Mouse (Mus musculus) liver, embryonic 11.5 days (tissue): ENCODE data around the gene Sdk1. TPM values are rescaled to one million over a fixed set of nuclear protein-coding genes. Genes with fewer than 3 reads are reported as not detected.

ENCODE experiments used
- ATAC-seq: fragments of 200-750 bp; cut with Nextera tagmentation; replicated peaks from 2 replicates; pipeline ENCODE4 v1.8.0; 2017; ENCODE audit warnings: moderate number of reproducible peaks, mild to moderate bottlenecking, moderate TSS enrichment, moderate library complexity; ENCODE audit not compliant: low FRiP score
- DNase-seq: peaks from one replicate; pipeline ENCODE4 v3.0.0-alpha.2; 2017; ENCODE audit warnings: low spot score
- H3K27ac ChIP-seq: fragments of 300-500 bp; sonication (generic); 2 replicates; pipeline ENCODE4 v1.5.1; 2014; ENCODE audit warnings: mild to moderate bottlenecking, low read depth, low read length, control low read depth
- H3K27me3 ChIP-seq: fragments of 300-500 bp; sonication (generic); replicated peaks from 2 replicates; pipeline ENCODE4 v1.6.1; 2014; ENCODE audit warnings: low read length, mixed read lengths; ENCODE audit not compliant: control insufficient read depth, insufficient read depth
- H3K36me3 ChIP-seq: fragments of 300-500 bp; sonication (generic); 2 replicates; pipeline ENCODE4 v1.6.1; 2014; ENCODE audit warnings: mild to moderate bottlenecking, low read length, moderate library complexity, mixed read lengths; ENCODE audit not compliant: control insufficient read depth, insufficient read depth
- H3K4me1 ChIP-seq: fragments of 300-500 bp; sonication (generic); replicated peaks from 2 replicates; pipeline ENCODE4 v1.6.1; 2014; ENCODE audit warnings: low read length, mixed read lengths; ENCODE audit not compliant: control insufficient read depth, insufficient read depth
- H3K4me2 ChIP-seq: fragments of 300-500 bp; sonication (generic); 2 replicates; pipeline ENCODE4 v1.6.1; 2014; ENCODE audit warnings: mild to moderate bottlenecking, control low read depth, moderate library complexity
- H3K4me3 ChIP-seq: fragments of 300-500 bp; sonication (generic); 2 replicates; pipeline ENCODE4 v1.5.1; 2014; ENCODE audit warnings: low read depth, low read length, control low read depth
- H3K9ac ChIP-seq: fragments of 300-500 bp; sonication (generic); 2 replicates; pipeline ENCODE4 v1.6.1; 2014; ENCODE audit warnings: low read depth, low read length, control low read depth
- H3K9me3 ChIP-seq: fragments of 300-500 bp; sonication (generic); 2 replicates; pipeline ENCODE4 v1.6.1; 2016; ENCODE audit warnings: low read length, inconsistent platforms, mixed read lengths; ENCODE audit not compliant: control insufficient read depth
- WGBS: fragments of 180-500 bp; shearing (Covaris S2); extraction: QIAGEN DNeasy Blood & Tissue Kit; methylation state at CpG from one replicate; pipeline ENCODE4 v1.1.7; 2014; 5-methylcytosine and 5-hydroxymethylcytosine counted together
- polyA plus RNA-seq: library from polyadenylated mRNA; unstranded; fragments of >200 nt; fragmentation: Nextera tagmentation; extraction: Ambion mirVana; gene quantifications from 2 replicates; pipeline ENCODE4 v1.2.1, GENCODE M21; 2014

Gene Sdk1
- polyA plus RNA-seq, 1 experiment from 2014 or later: 0.53 TPM

DNA sequence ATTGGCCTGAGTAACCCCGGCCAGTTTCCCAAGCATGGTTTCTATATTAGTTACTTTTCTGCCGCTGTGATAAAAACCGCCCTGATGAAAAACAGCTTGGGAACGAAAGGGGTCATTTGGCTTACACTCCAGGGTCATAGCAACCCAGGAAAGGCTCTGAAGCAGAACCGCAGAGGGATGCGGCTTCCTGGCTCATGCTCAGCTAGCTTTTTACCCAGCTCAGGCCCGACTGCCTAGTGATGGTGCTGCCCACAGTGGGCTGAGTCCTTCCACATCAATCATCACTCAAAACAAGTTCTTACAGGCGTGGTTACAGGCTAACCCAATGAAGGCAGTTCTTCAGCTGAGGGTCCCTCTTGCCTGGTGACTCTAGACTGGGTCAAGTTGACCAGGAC, 988.5 kb downstream of the Sdk1 start:
- ATAC-seq (no peak), DNase-seq (no peak)
- no peak overlapping the region for H3K4me2 ChIP-seq
- no peak overlapping the region for H3K9ac ChIP-seq
- no peaks in the 10 kb centered on the region for H3K36me3 ChIP-seq
- 85% methylated on average over 8 of the region's 8 CpGs for WGBS
- no peak overlapping the region for H3K4me3 ChIP-seq
- no peak overlapping the region for H3K27ac ChIP-seq
- no peaks in the 10 kb centered on the region for H3K9me3 ChIP-seq
- no peaks in the 10 kb centered on the region for H3K27me3 ChIP-seq
- H3K4me1 ChIP-seq: no peaks in the 10 kb centered on the region

DNA sequence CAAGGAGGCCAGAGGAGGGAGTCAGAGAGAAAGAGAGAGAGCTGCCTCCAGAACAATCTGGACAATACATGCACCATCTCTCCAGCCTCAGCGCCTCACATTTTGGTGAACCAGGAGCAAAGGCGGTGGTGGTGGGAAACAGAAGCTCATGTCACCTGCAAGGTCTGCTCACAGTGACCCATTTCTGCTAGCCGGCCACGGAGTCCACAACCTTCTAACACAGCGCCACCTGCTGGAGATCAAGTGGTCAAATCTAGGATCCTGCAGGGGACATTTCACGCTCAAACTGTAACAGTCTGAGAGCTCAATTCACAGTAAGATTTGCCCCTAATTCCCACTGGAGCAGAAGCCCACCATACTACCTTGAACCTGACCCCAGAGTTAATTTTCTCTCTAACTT, 999.0 kb downstream of the Sdk1 start:
- DNase-seq: no peak
- no peak for ATAC-seq
- H3K9me3 ChIP-seq: no peaks in the 10 kb centered on the region
- H3K27me3 ChIP-seq: no peaks in the 10 kb centered on the region
- no peak overlapping the region for H3K4me3 ChIP-seq
- no peak overlapping the region for H3K27ac ChIP-seq
- H3K4me1 ChIP-seq: no peaks in the 10 kb centered on the region
- no peak overlapping the region for H3K9ac ChIP-seq
- no peaks in the 10 kb centered on the region for H3K36me3 ChIP-seq
- WGBS: 86% methylated on average over 6 of the region's 6 CpGs
- no peak overlapping the region for H3K4me2 ChIP-seq

DNA sequence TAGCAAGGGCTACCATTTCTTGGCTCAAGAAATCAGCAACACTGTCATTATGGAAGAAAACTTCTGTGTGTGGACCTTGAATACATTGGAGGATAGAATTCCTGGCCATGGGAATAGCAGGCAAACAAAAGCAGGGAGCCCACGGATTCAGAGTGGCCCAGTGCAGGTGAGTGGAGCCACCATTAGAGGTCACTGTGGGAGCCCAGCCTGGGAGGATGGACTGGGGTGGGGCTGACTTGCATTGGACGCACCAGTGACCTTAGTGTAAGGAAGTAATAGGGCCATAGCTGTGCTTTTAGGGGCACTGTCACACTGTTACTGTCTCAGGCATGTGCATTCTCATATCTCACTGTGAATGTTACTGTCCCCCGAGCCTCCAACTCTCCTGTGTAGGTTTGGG, 1001.3 kb downstream of the Sdk1 start:
- Histone ChIP-seq H3K9me3 (no peaks in the 10 kb centered on the region), H3K36me3 (no peaks in the 10 kb centered on the region), H3K27ac (no peak overlapping the region), H3K4me1 (no peaks in the 10 kb centered on the region), H3K4me2 (no peak overlapping the region), H3K4me3 (no peak overlapping the region), H3K9ac (no peak overlapping the region), H3K27me3 (no peaks in the 10 kb centered on the region)
- WGBS: 36% methylated on average over 3 of the region's 3 CpGs
- ATAC-seq: no peak
- no peak for DNase-seq

DNA sequence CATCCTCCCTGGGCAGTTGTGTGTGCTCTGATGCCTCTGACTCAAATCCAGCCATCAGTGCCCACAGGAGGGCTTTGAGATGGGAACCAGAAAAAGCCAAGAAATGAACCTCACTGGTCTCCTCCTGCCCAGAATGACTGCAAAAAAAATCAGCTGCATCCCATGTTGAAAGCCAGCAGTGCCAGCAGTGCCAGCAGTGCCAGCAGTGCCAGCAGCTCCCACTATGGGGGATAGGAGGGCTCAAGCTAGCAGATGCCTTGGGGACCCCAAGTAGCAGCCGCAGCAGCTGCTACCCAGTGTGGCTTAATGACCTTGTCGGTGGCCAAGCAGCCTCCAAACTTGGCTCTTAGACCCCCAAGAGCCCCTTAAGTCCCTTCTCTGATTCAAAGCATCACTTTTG, 1001.8 kb downstream of the Sdk1 start:
- no peak overlapping the region for H3K4me3 ChIP-seq
- no peaks in the 10 kb centered on the region for H3K9me3 ChIP-seq
- DNase-seq (no peak), ATAC-seq (no peak)
- H3K4me1 ChIP-seq: no peaks in the 10 kb centered on the region
- H3K27me3 ChIP-seq: no peaks in the 10 kb centered on the region
- no peak overlapping the region for H3K9ac ChIP-seq
- 92% methylated on average over 2 of the region's 2 CpGs for WGBS
- H3K27ac ChIP-seq: no peak overlapping the region
- no peak overlapping the region for H3K4me2 ChIP-seq
- H3K36me3 ChIP-seq: no peaks in the 10 kb centered on the region

DNA sequence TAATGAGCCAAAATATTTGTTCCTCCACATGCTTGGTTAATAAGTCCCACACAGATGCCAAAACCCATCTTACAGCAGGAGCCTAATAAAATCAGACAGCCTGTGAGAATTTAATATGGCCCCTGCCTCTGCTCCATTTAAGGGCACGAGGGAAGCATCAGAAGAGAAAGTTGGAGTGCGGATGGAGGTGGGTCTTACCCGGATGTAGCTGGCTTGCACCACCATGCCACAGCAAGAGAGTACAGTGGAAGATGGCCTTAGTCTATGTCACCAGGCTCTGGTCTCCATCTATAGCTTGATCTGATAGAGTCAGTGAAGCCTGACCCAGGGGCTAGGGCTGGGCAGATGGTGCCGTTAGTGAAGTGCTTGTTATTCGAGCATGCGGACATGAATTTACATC, 1014.9 kb downstream of the Sdk1 start:
- WGBS: 74% methylated on average over 6 of the region's 6 CpGs
- H3K9me3 ChIP-seq: no peaks in the 10 kb centered on the region
- H3K36me3 ChIP-seq: no peaks in the 10 kb centered on the region
- no peak for ATAC-seq
- H3K4me2 ChIP-seq: no peak overlapping the region
- H3K4me1 ChIP-seq: no peaks in the 10 kb centered on the region
- no peak overlapping the region for H3K4me3 ChIP-seq
- H3K27me3 ChIP-seq: no peaks in the 10 kb centered on the region
- H3K27ac ChIP-seq: no peak overlapping the region
- DNase-seq: no peak
- no peak overlapping the region for H3K9ac ChIP-seq

DNA sequence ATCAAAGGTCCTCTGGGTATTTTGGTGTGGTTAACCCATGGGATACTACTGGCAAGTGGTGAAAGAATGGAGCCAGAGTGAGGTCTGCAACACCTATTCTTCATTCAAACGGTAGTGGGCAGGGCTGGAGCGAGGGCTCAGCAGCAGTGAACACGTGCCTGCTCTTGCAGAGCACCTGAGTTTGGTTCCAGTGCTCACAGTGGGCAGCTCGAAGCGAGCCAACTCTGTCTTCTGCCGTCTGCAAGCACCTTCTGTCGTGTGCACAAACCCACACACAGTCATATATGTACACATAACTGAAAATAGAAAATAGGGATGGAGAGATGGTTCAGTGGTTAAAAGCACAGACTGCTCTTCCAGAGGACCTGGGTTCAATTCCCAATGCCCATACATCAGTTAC, 1017.4 kb downstream of the Sdk1 start:
- 80% methylated on average over 7 of the region's 7 CpGs for WGBS
- no peaks in the 10 kb centered on the region for H3K9me3 ChIP-seq
- DNase-seq: no peak
- H3K4me1 ChIP-seq: no peaks in the 10 kb centered on the region
- no peaks in the 10 kb centered on the region for H3K27me3 ChIP-seq
- no peaks in the 10 kb centered on the region for H3K36me3 ChIP-seq
- H3K4me3 ChIP-seq: no peak overlapping the region
- ATAC-seq: no peak
- H3K27ac ChIP-seq: no peak overlapping the region
- H3K4me2 ChIP-seq: no peak overlapping the region
- no peak overlapping the region for H3K9ac ChIP-seq

DNA sequence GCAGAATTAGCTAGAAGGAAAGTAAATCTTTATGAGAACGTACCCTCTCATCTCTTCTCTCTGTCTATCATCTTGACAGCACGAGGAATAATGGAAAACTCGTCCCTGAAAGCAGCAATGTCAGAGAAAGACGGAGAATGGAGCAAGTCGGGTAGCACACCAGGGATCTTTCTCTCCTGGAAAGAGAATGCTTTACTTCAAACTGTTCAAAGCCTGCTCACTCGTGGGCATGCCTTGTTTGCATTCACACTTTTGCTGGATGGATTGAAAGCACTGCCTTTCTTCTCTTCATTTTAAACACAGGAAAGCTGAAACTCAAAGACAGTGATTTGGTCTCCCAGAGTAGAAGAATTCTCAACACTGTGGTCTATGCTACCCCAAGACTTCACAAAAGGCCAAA, 1020.8 kb downstream of the Sdk1 start:
- no peaks in the 10 kb centered on the region for H3K4me1 ChIP-seq
- 47% methylated on average over 6 of the region's 6 CpGs for WGBS
- DNase-seq: no peak
- H3K9me3 ChIP-seq: no peaks in the 10 kb centered on the region
- no peak overlapping the region for H3K9ac ChIP-seq
- no peak for ATAC-seq
- no peak overlapping the region for H3K4me3 ChIP-seq
- H3K4me2 ChIP-seq: no peak overlapping the region
- no peaks in the 10 kb centered on the region for H3K27me3 ChIP-seq
- no peak overlapping the region for H3K27ac ChIP-seq
- no peaks in the 10 kb centered on the region for H3K36me3 ChIP-seq

Other genes starting within 250 kb of the Sdk1 start
- 0.22 and 0.29 TPM in 2 replicates for gene Card11, start 240.9 kb upstream of the Sdk1 start, polyA plus RNA-seq